Mouse (Mus musculus): Measurements from ENCODE around the gene Lta. TPM values are rescaled to one million over a fixed set of nuclear protein-coding genes. Genes with fewer than 3 reads are reported as not detected.

Lta gene
- polyA plus RNA-seq, 1 experiment from 2014 or later: not detected

GRCm38 (mm10) chr17:35245731-35246623, 40.8 kb upstream of the Lta start:
- WGBS: 90% methylated on average over 15 of the region's 15 CpGs
- no peak for DNase-seq (ENCODE audit: extremely low spot score, low spot score)

DNA sequence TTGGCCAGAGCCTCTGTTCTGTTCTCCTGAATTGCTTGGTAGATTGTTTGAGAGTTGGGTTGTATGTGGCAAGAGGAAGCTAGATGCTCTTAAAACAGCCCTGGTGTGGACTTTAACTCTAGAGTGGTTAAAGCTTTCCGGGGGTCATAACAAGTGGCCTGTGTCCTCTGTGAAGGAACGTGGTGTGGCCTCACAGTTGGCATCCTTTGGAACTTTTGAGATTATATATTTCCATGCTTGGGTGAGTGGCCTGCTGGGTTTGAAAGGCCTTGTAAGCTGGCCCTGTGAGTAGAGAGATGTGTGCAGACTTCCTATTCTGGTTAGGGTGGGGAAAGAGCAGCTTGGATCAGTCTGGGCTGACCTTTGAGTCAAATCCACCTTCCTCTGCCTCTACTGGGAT, 39.8 kb upstream of the Lta start:
- no peak for DNase-seq (ENCODE audit: extremely low spot score, low spot score)
- Histone ChIP-seq H3K27me3 (ENCODE audit: poor library complexity, severe bottlenecking) (no peaks in the 10 kb centered on the region), H3K4me3 (peak overlapping the region; percentile 85), H3K4me1 (peaks cover 59% of the 10 kb centered on the region), H3K27ac (no peak overlapping the region), H3K36me3 (replicated peaks) (peaks cover 73% of the 10 kb centered on the region), H3K9me3 (no peaks in the 10 kb centered on the region)
- 80% methylated on average over 2 of the region's 2 CpGs for WGBS

More at GRCm38 (mm10) chr17:35245731-35246623, 40.8 kb upstream of the Lta start:
- Histone ChIP-seq H3K9me3 (no peaks in the 10 kb centered on the region), H3K27me3 (ENCODE audit: poor library complexity, severe bottlenecking) (no peaks in the 10 kb centered on the region), H3K27ac (no peak overlapping the region), H3K36me3 (replicated peaks) (peaks cover 83% of the 10 kb centered on the region), H3K4me3 (peak overlapping the region; percentile 85; the same call in 1 of the 2 replicates), H3K4me1 (peaks cover 49% of the 10 kb centered on the region)

DNA sequence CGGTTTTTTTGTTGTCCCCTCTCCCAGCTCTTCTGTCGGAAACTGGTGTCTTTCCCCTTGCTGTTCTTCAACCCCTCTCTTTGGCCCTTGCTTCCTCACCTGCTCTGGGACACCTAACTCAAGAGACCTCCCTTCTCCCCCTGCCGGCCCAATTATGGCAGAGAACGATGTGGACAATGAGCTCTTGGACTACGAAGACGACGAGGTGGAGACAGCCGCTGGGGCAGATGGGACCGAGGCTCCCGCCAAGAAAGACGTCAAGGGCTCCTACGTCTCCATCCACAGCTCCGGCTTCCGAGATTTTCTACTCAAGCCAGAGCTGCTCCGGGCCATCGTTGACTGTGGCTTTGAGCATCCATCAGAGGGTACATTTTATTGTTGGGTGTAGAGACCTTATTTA, 37.9 kb upstream of the Lta start:
- peak overlapping the region; percentile 99 for H3K27ac ChIP-seq
- DNase-seq (ENCODE audit: extremely low spot score, low spot score): peak; percentile 41
- H3K36me3 ChIP-seq (replicated peaks): peaks cover 54% of the 10 kb centered on the region
- H3K27me3 ChIP-seq (ENCODE audit: poor library complexity, severe bottlenecking): no peaks in the 10 kb centered on the region
- H3K9me3 ChIP-seq: no peaks in the 10 kb centered on the region
- WGBS: 20% methylated on average over 16 of the region's 16 CpGs
- peaks cover 60% of the 10 kb centered on the region for H3K4me1 ChIP-seq
- H3K4me3 ChIP-seq: peak overlapping the region; percentile 85

- Histone ChIP-seq H3K4me1 (peaks cover 60% of the 10 kb centered on the region), H3K4me3 (peak overlapping the region; percentile 85)
Observed at GRCm38 (mm10) chr17:35242015-35242941, 37.1 kb upstream of the Lta start.

GRCm38 (mm10) chr17:35241305-35242014, 36.3 kb upstream of the Lta start, which contains the start of gene Ddx39b:
Gene Ddx39b (plus strand): TSS chr17:35241746.
- Histone ChIP-seq H3K9me3 (no peaks in the 10 kb centered on the region), H3K36me3 (replicated peaks) (peaks cover 41% of the 10 kb centered on the region), H3K27me3 (ENCODE audit: poor library complexity, severe bottlenecking) (no peaks in the 10 kb centered on the region), H3K27ac (peak within 1 kb of the TSS; percentile 99), H3K4me3 (peak within 1 kb of the TSS; percentile 85), H3K4me1 (peaks cover 60% of the 10 kb centered on the region)
- WGBS: under 1% methylated on average over 69 of the region's 69 CpGs
- DNase-seq (ENCODE audit: extremely low spot score, low spot score): peak; percentile 94

More at GRCm38 (mm10) chr17:35242015-35242941, 37.1 kb upstream of the Lta start:
- H3K36me3 ChIP-seq (replicated peaks): peaks cover 49% of the 10 kb centered on the region
- H3K27ac ChIP-seq: peak overlapping the region; percentile 99
- DNase-seq (ENCODE audit: extremely low spot score, low spot score): peak; percentile 64
- H3K9me3 ChIP-seq: no peaks in the 10 kb centered on the region
- no peaks in the 10 kb centered on the region for H3K27me3 ChIP-seq (ENCODE audit: poor library complexity, severe bottlenecking)
- WGBS: under 1% methylated on average over 55 of the region's 55 CpGs

GRCm38 (mm10) chr17:35240384-35241304, 35.5 kb upstream of the Lta start:
- no peaks in the 10 kb centered on the region for H3K27me3 ChIP-seq (ENCODE audit: poor library complexity, severe bottlenecking)
- peak overlapping the region; percentile 99 for H3K27ac ChIP-seq
- no peaks in the 10 kb centered on the region for H3K9me3 ChIP-seq
- H3K4me3 ChIP-seq: peak overlapping the region; percentile 85
- WGBS: 38% methylated on average over 12 of the region's 12 CpGs
- H3K36me3 ChIP-seq (replicated peaks): peaks cover 33% of the 10 kb centered on the region
- DNase-seq (ENCODE audit: extremely low spot score, low spot score): no peak
- H3K4me1 ChIP-seq: peaks cover 57% of the 10 kb centered on the region

DNA sequence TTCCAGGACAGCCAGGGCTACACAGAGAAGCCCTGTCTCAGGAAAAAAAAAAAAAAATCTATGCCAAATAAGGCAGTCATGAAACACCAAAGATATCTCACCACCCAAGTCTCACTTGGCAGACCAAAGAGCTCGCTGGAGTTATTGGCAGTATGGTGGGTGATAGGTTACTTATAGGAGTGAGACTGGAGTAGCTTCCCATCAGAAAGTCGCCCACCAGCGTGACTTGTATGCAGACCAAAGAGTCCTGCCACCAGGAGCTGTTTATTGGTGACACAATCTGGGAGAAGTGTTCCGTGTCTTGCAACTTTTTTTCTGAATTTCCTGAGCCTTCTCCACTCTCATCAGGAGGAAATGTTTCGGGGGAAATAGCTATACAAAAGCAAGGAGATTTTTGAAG, 34.5 kb upstream of the Lta start:
- 87% methylated on average over 5 of the region's 5 CpGs for WGBS
- Histone ChIP-seq H3K4me1 (peaks cover 53% of the 10 kb centered on the region), H3K9me3 (no peaks in the 10 kb centered on the region), H3K27ac (no peak overlapping the region), H3K36me3 (replicated peaks) (peaks cover 23% of the 10 kb centered on the region), H3K27me3 (ENCODE audit: poor library complexity, severe bottlenecking) (no peaks in the 10 kb centered on the region), H3K4me3 (peak overlapping the region; percentile 85; the same call in 1 of the 2 replicates)
- DNase-seq (ENCODE audit: extremely low spot score, low spot score): no peak

- H3K4me3 ChIP-seq: no peak overlapping the region
- no peaks in the 10 kb centered on the region for H3K9me3 ChIP-seq
- H3K4me1 ChIP-seq: peaks cover 50% of the 10 kb centered on the region
- H3K27ac ChIP-seq: no peak overlapping the region
- H3K36me3 ChIP-seq (replicated peaks): peaks cover 17% of the 10 kb centered on the region
- H3K27me3 ChIP-seq (ENCODE audit: poor library complexity, severe bottlenecking): no peaks in the 10 kb centered on the region
- no peak for DNase-seq (ENCODE audit: extremely low spot score, low spot score)
- 87% methylated on average over 12 of the region's 12 CpGs for WGBS
Observed at GRCm38 (mm10) chr17:35237504-35237903, 32.4 kb upstream of the Lta start.

GRCm38 (mm10) chr17:35236996-35237395, 31.8 kb upstream of the Lta start:
- no peaks in the 10 kb centered on the region for H3K9me3 ChIP-seq
- peaks cover 17% of the 10 kb centered on the region for H3K36me3 ChIP-seq (replicated peaks)
- H3K27ac ChIP-seq: peak overlapping the region; percentile 98; the same call in 1 of the 2 replicates
- WGBS: 78% methylated on average over 9 of the region's 9 CpGs
- no peaks in the 10 kb centered on the region for H3K27me3 ChIP-seq (ENCODE audit: poor library complexity, severe bottlenecking)
- H3K4me1 ChIP-seq: peaks cover 54% of the 10 kb centered on the region
- DNase-seq (ENCODE audit: extremely low spot score, low spot score): no peak
- H3K4me3 ChIP-seq: peak overlapping the region; percentile 75

GRCm38 (mm10) chr17:35236390-35236746, 31.2 kb upstream of the Lta start:
- DNase-seq (ENCODE audit: extremely low spot score, low spot score): peak; percentile 97
- Histone ChIP-seq H3K27me3 (ENCODE audit: poor library complexity, severe bottlenecking) (no peaks in the 10 kb centered on the region), H3K27ac (peak overlapping the region; percentile 98), H3K36me3 (replicated peaks) (peaks cover 20% of the 10 kb centered on the region), H3K4me1 (peaks cover 56% of the 10 kb centered on the region), H3K4me3 (peak overlapping the region; percentile 75), H3K9me3 (no peaks in the 10 kb centered on the region)
- 0% methylated on average over 18 of the region's 18 CpGs for WGBS

GRCm38 (mm10) chr17:35235614-35236389, 30.7 kb upstream of the Lta start, which contains the start of gene Nfkbil1:
Gene Nfkbil1 (minus strand): TSS chr17:35235792.
- H3K4me1 ChIP-seq: peaks cover 50% of the 10 kb centered on the region
- WGBS: under 1% methylated on average over 35 of the region's 35 CpGs
- peak within 1 kb of the TSS; percentile 98 for H3K27ac ChIP-seq
- no peaks in the 10 kb centered on the region for H3K27me3 ChIP-seq (ENCODE audit: poor library complexity, severe bottlenecking)
- H3K9me3 ChIP-seq: no peaks in the 10 kb centered on the region
- peak; percentile 88 for DNase-seq (ENCODE audit: extremely low spot score, low spot score)
- peaks cover 26% of the 10 kb centered on the region for H3K36me3 ChIP-seq (replicated peaks)
- peak within 1 kb of the TSS; percentile 75 for H3K4me3 ChIP-seq

Data from forebrain, embryonic 10.5 days (tissue).